Mouse (Mus musculus): ENCODE measurements around the gene Dph7.

DNA sequence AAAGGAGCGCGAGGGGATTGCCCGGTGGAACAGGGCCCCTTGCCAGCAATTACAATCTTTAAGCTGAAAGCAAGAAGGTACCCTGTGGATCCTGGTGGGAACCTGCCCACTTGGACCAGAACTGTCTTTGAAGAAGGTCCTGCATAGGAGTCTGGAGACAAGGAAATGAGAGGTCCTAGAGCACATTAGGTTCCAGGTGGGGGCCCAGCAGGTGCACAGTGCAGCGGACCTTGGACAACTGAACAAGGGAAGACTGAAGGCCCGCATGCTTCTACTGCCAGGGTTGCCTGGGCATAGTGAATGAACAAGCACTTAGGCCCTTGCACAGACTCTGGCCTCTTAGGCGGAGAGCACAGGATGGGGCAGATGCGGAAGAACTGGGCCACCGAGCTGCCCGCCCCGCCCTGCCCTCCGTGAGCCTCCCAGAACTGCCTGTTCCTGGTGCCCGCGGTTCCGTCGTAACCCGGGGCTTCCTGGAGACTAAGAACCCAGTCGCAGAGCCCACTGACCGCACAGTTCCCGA lies 27.7 kb upstream of the Dph7 start:
- TF ChIP-seq MAFK (IDR thresholded peaks at IDR 0.05; ENCODE audit: insufficient read depth, low read depth, low read length) (no peak), ZNF384 (IDR thresholded peaks at IDR 0.05; ENCODE audit: low read depth, low read length) (no peak), HCFC1 (IDR thresholded peaks at IDR 0.05; ENCODE audit: borderline replicate concordance, insufficient read depth, low read length) (no peak), CHD2 (IDR thresholded peaks at IDR 0.05; ENCODE audit: low read depth, low read length) (no peak), ZC3H11A (IDR thresholded peaks at IDR 0.05; ENCODE audit: borderline replicate concordance, low read depth, low read length) (no peak)
